In the genomic region with DNA sequence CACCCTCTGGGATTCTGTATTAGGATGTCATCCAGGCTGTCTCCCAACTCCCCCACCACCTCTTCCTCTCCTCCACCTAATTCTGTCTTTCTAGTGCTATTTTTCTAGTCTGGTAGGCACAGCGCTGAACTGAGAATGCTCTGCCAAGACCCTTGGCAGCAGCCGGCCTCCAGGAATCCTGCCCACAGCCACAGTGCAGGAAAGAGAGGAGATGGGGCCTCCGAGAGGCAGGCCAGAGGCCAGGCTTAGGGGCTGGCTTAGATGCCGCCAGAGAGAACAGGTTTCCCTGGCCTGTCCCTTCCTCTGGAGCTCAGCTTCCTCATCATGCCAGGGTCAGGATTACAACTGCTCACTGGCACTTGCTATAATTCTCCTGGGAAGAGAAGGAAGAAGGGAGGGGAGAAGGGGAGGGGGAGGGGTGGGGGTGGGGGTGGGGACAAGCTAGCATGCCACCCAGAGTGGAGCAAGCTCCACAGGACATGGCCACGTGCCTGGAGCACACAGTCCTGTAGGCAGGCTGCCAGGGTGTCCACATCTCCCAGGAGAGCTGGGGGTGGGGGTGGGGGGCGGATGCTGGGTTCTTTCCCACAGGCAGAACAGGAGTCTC, we compare ENCODE assay signal across 8 mouse cellular contexts. TPM values are rescaled to one million over a fixed set of nuclear protein-coding genes. Genes with fewer than 3 reads are reported as not detected.
DNase-seq lines count a peak whose midpoint lies in the region; ATAC-seq and TF ChIP-seq lines count a peak whose summit lies in the region.

No protein-coding gene starts in this region.

- peaks cover 4% of the 10 kb centered on the region; the same call in 1 of the 2 replicates for H3K4me1 ChIP-seq in hindbrain, embryonic 11.5 days (replicated peaks; ENCODE audit: control insufficient read depth, insufficient read depth, low read length)
- H3K4me1 ChIP-seq in lung, embryonic 16.5 days (replicated peaks; ENCODE audit: control insufficient read depth, insufficient read depth, low read length): peaks cover 17% of the 10 kb centered on the region
- peaks cover 8% of the 10 kb centered on the region; the same call in 1 of the 2 replicates for H3K4me1 ChIP-seq in stomach, embryonic 15.5 days

- TF ChIP-seq CTCF in gastrocnemius, adult 2 months (IDR thresholded peaks at IDR 0.05): no peak

- no peak overlapping the region for H3K4me2 ChIP-seq in hindbrain, embryonic 11.5 days (replicated peaks; ENCODE audit: low read depth, low read length)
- H3K4me2 ChIP-seq in lung, embryonic 16.5 days (ENCODE audit: low read depth, low read length): peak overlapping the region; percentile 30; the same call in 1 of the 2 replicates
- no peak overlapping the region for H3K4me2 ChIP-seq in stomach, embryonic 15.5 days

- intact Hi-C loops in gastrocnemius, adult 2 months (cut with DNase I): no loop called here

- H3K36me3 ChIP-seq in hindbrain, embryonic 11.5 days (ENCODE audit: control insufficient read depth, insufficient read depth, low read length): no peaks in the 10 kb centered on the region
- H3K36me3 ChIP-seq in lung, embryonic 16.5 days (ENCODE audit: control insufficient read depth, insufficient read depth, low read length): no peaks in the 10 kb centered on the region
- H3K36me3 ChIP-seq in stomach, embryonic 15.5 days: no peaks in the 10 kb centered on the region

- H3K9me3 ChIP-seq in hindbrain, embryonic 11.5 days (ENCODE audit: control insufficient read depth, low read length): no peaks in the 10 kb centered on the region
- H3K9me3 ChIP-seq in lung, embryonic 16.5 days (ENCODE audit: control insufficient read depth, low read length): no peaks in the 10 kb centered on the region
- H3K9me3 ChIP-seq in stomach, embryonic 15.5 days: no peaks in the 10 kb centered on the region

- H3K4me3 ChIP-seq in gastrocnemius, adult 2 months: peak overlapping the region; percentile 15
- no peak overlapping the region for H3K4me3 ChIP-seq in hindbrain, embryonic 11.5 days (ENCODE audit: low read depth, low read length)
- no peak overlapping the region for H3K4me3 ChIP-seq in lung, embryonic 16.5 days (ENCODE audit: low read length)
- H3K4me3 ChIP-seq in stomach, embryonic 15.5 days (replicated peaks): no peak overlapping the region

- DNase-seq in Muller cell, postnatal 12 days (ENCODE audit: inconsistent ontology term): peak; percentile 88
- peak; percentile 87 for DNase-seq in cerebellum, adult 8-10 months
- peak; percentile 88 for DNase-seq in gastrocnemius, adult 2 months
- DNase-seq in hindbrain, embryonic 11.5 days (ENCODE audit: low spot score): no peak
- DNase-seq in layer of hippocampus, adult 9-11 months: peak; percentile 68
- DNase-seq in embryo, embryonic 11 days: no peak

- H3K9ac ChIP-seq in hindbrain, embryonic 11.5 days (ENCODE audit: low read depth, low read length): no peak overlapping the region
- no peak overlapping the region for H3K9ac ChIP-seq in lung, embryonic 16.5 days (ENCODE audit: low read length)
- no peak overlapping the region for H3K9ac ChIP-seq in stomach, embryonic 15.5 days

- 22% methylated on average over 6 of the region's 6 CpGs for WGBS in hindbrain, embryonic 11.5 days
- 6% methylated on average over 6 of the region's 6 CpGs for WGBS in lung, embryonic 16.5 days
- WGBS in stomach, embryonic 15.5 days: 18% methylated on average over 6 of the region's 6 CpGs

- peak overlapping the region; percentile 76 for H3K27ac ChIP-seq in gastrocnemius, adult 2 months
- peak overlapping the region; percentile 42; the same call in 1 of the 2 replicates for H3K27ac ChIP-seq in hindbrain, embryonic 11.5 days (ENCODE audit: low read depth, low read length)
- peak overlapping the region; percentile 71 for H3K27ac ChIP-seq in lung, embryonic 16.5 days (ENCODE audit: low read length)
- H3K27ac ChIP-seq in stomach, embryonic 15.5 days: peak overlapping the region; percentile 61

- no peaks in the 10 kb centered on the region for H3K27me3 ChIP-seq in hindbrain, embryonic 11.5 days (ENCODE audit: control insufficient read depth, insufficient read depth, low read length)
- H3K27me3 ChIP-seq in lung, embryonic 16.5 days (ENCODE audit: control insufficient read depth, insufficient read depth, low read depth, low read length): no peaks in the 10 kb centered on the region
- H3K27me3 ChIP-seq in stomach, embryonic 15.5 days (replicated peaks): no peaks in the 10 kb centered on the region

- peak; percentile 54; the same call in 1 of the 2 replicates for ATAC-seq in hindbrain, embryonic 11.5 days (ENCODE audit: low FRiP score)
- ATAC-seq in lung, embryonic 16.5 days (ENCODE audit: low read depth): peak; percentile 91
- peak; percentile 73 for ATAC-seq in stomach, embryonic 15.5 days (ENCODE audit: insufficient read depth, low FRiP score, low read depth)

RNA-seq across cellular contexts. Expression of a gene that starts 8.6 kb away (rescaled TPM):
- total RNA-seq in gastrocnemius, adult 2 months (2021): 1 to 10 TPM; 3.7 to 8.3 TPM
- polyA plus RNA-seq in hindbrain, embryonic 11.5 days (2014; fragmentation: Nextera tagmentation; extraction: Ambion mirVana): 1.2 and 1.4 TPM in 2 replicates
- polyA plus RNA-seq in lung, embryonic 16.5 days (2015; fragmentation: Nextera tagmentation; extraction: Ambion mirVana): 5.0 and 5.4 TPM in 2 replicates
- 1.8 and 1.9 TPM in 2 replicates for polyA plus RNA-seq in stomach, embryonic 15.5 days (2015; fragmentation: Nextera tagmentation; extraction: Ambion mirVana)

Comparison
In these comparisons a context has a peak if more than half of its experiments do, and no peak if none do; other contexts are left out.
1. DNase-seq: peak in Muller cell, postnatal 12 days (single experiment), cerebellum, adult 8-10 months (single experiment), gastrocnemius, adult 2 months (single experiment) and layer of hippocampus, adult 9-11 months (single experiment); none in hindbrain, embryonic 11.5 days (single experiment) and embryo, embryonic 11 days (single experiment).
2. Peak in every context shown above with its lines, with median percentiles within 50 percentile points of each other: H3K27ac ChIP-seq and ATAC-seq.